Mouse (Mus musculus): ENCODE data around the gene Rhd. TPM values are rescaled to one million over a fixed set of nuclear protein-coding genes. Genes with fewer than 3 reads are reported as not detected.

The Rhd gene
- polyA plus RNA-seq, 1 experiment, result 3.1 TPM

GRCm38 (mm10) chr4:134937240-134938176, 73.2 kb downstream of the Rhd start:
- TF ChIP-seq GATA1 (IDR thresholded peaks at IDR 0.05; ENCODE audit: low read length), result no peak

- no peak for TF ChIP-seq GATA1 (IDR thresholded peaks at IDR 0.05; ENCODE audit: low read length)
These were observed 75.6 kb downstream of the Rhd start for GRCm38 (mm10) chr4:134939900-134940299.

GRCm38 (mm10) chr4:134943758-134944538, 79.6 kb downstream of the Rhd start:
- no peak for TF ChIP-seq GATA1 (IDR thresholded peaks at IDR 0.05; ENCODE audit: low read length)

Other genes with a start within 250 kb of the Rhd start
- not detected in 2 replicates for gene Man1c1, start 160.2 kb upstream of the Rhd start, polyA plus RNA-seq (2012)
- 9.9 and 11.2 TPM in 2 replicates for gene Ldlrap1, start 96.5 kb upstream of the Rhd start, polyA plus RNA-seq (2012)
- gene Maco1, start 11.2 kb upstream of the Rhd start, polyA plus RNA-seq (2012), result 9.3 and 10.0 TPM in 2 replicates
- 5.1 and 5.4 TPM in 2 replicates for gene Tmem50a, start 50.5 kb downstream of the Rhd start, polyA plus RNA-seq (2012)
- 271 and 359 TPM in 2 replicates for gene Rsrp1, start 59.1 kb downstream of the Rhd start, polyA plus RNA-seq (2012)
- gene Syf2, start 66.4 kb downstream of the Rhd start, polyA plus RNA-seq (2012), result 49.3 and 61.8 TPM in 2 replicates

Measured in G1E-ER4 (cell line).